Mouse (Mus musculus) cerebellum, adult 2 months (tissue): ENCODE measurements at regions not wholly inside any gene's neighbourhood (a gene's known extent, or its start where the extent isn't known, plus 50 kb on each side); places are given as distances from the start of the nearest gene placed in this dataset.

Source experiments
- CTCF ChIP-seq: fragments of 200-500 bp; IDR thresholded peaks from 2 replicates; pipeline ENCODE4 v1.5.1; 2011; ENCODE audit warnings: low read depth, mild to moderate bottlenecking, control low read depth, low read length, moderate library complexity, borderline replicate concordance; ENCODE audit not compliant: insufficient read depth
- POLR2A ChIP-seq: fragments of 200-500 bp; IDR thresholded peaks from 2 replicates; pipeline ENCODE4 v1.6.1; 2011; ENCODE audit warnings: low read length, control low read depth, borderline replicate concordance; ENCODE audit not compliant: insufficient read depth

- no peak for TF ChIP-seq CTCF
- TF ChIP-seq POLR2A = no peak
Measured at GRCm38 (mm10) chr14:71315228-71315627, 715.6 kb upstream of the Fam160b2 start.
